Mouse (Mus musculus) retina, embryonic 14.5 days (tissue): ENCODE measurements at regions not wholly inside any gene's neighbourhood (a gene's known extent, or its start where the extent isn't known, plus 50 kb on each side); places are given as distances from the start of the nearest gene placed in this dataset.

Experiments used
- DNase-seq: peaks from one replicate; pipeline ENCODE4 v3.0.0-alpha.2; 2015; ENCODE audit warnings: low spot score

- DNase-seq = no peak
Observed at GRCm38 (mm10) chr1:55983522-55984066, 577.9 kb downstream of the Plcl1 start.

- no peak for DNase-seq
Observed at GRCm38 (mm10) chr1:55997074-55997473, 591.4 kb downstream of the Plcl1 start.
